8 mouse cellular contexts compared by ENCODE assay signal in genomic region chr7:132656075-132656474, GRCm38 (mm10). TPM values are rescaled to one million over a fixed set of nuclear protein-coding genes. Genes with fewer than 3 reads are reported as not detected.
A peak's percentile ranks its signal among the peaks of the same experiment; 100 is the strongest.
DNase-seq lines count a peak whose midpoint lies in the region; ATAC-seq lines count a peak whose summit lies in the region.

No protein-coding gene starts in this region.

- peak overlapping the region; percentile 80 for H3K27ac ChIP-seq in embryonic facial prominence, embryonic 10.5 days (replicated peaks)
- H3K27ac ChIP-seq in midbrain, embryonic 11.5 days (ENCODE audit: low read depth, low read length): no peak overlapping the region

- peak; percentile 67 for ATAC-seq in midbrain, embryonic 11.5 days (ENCODE audit: low FRiP score)

- intact Hi-C loops in left cerebral cortex, postnatal 4 days (cut with DNase I): loop anchor here (1.0 to 10.0 kb wide), 2 partner anchors 155 to 349 kb away; no protein-coding TSS in a partner anchor

- WGBS in embryonic facial prominence, embryonic 10.5 days: 15% methylated on average over 9 of the region's 9 CpGs
- WGBS in midbrain, embryonic 11.5 days: 13% methylated on average over 9 of the region's 9 CpGs

- no peaks in the 10 kb centered on the region for H3K36me3 ChIP-seq in embryonic facial prominence, embryonic 10.5 days (replicated peaks)
- H3K36me3 ChIP-seq in midbrain, embryonic 11.5 days (ENCODE audit: control insufficient read depth, insufficient read depth, low read length): no peaks in the 10 kb centered on the region

- no peaks in the 10 kb centered on the region for H3K9me3 ChIP-seq in embryonic facial prominence, embryonic 10.5 days
- H3K9me3 ChIP-seq in midbrain, embryonic 11.5 days (ENCODE audit: control insufficient read depth, low read length): no peaks in the 10 kb centered on the region

- H3K9ac ChIP-seq in midbrain, embryonic 11.5 days (ENCODE audit: low read length): no peak overlapping the region

- H3K4me1 ChIP-seq in embryonic facial prominence, embryonic 10.5 days: peaks cover 59% of the 10 kb centered on the region
- H3K4me1 ChIP-seq in midbrain, embryonic 11.5 days (ENCODE audit: control insufficient read depth, insufficient read depth, low read length): peaks cover 12% of the 10 kb centered on the region

- DNase-seq in adrenal gland, postnatal 14 days: peak; percentile 94
- DNase-seq in embryonic facial prominence, embryonic 10.5 days (ENCODE audit: low spot score): peak; percentile 93
- DNase-seq in heart, adult 11 months: peak; percentile 98
- DNase-seq in kidney, adult 11 months: peak; percentile 82
- DNase-seq in left cerebral cortex, postnatal 4 days: peak; percentile 94
- peak; percentile 98 for DNase-seq in midbrain, embryonic 11.5 days (ENCODE audit: low spot score, missing footprints)
- DNase-seq in right cerebral cortex, postnatal 4 days: peak; percentile 95
- peak; percentile 78 for DNase-seq in yolk sac, embryonic 10.5 days (ENCODE audit: low spot score)

- H3K4me3 ChIP-seq in embryonic facial prominence, embryonic 10.5 days: 0 out of 2 replicates have a peak overlapping the region, but pooled peaks have one; percentile 18
- H3K4me3 ChIP-seq in midbrain, embryonic 11.5 days (ENCODE audit: low read depth, low read length): no peak overlapping the region

- H3K27me3 ChIP-seq in embryonic facial prominence, embryonic 10.5 days (replicated peaks; ENCODE audit: low read depth, poor library complexity, severe bottlenecking): peaks cover 12% of the 10 kb centered on the region; the same call in 1 of the 2 replicates
- H3K27me3 ChIP-seq in midbrain, embryonic 11.5 days (ENCODE audit: control insufficient read depth, insufficient read depth, low read length): no peaks in the 10 kb centered on the region

- no peak overlapping the region for H3K4me2 ChIP-seq in midbrain, embryonic 11.5 days

RNA-seq across cellular contexts. Expression of gene Lhpp, which starts 45.6 kb away (rescaled TPM):
- total RNA-seq in adrenal gland, postnatal 14 days (2021): 18.1 and 18.6 TPM in 2 replicates
- 15.5 TPM in 2 replicates for polyA plus RNA-seq in embryonic facial prominence, embryonic 10.5 days (2016; fragmentation: Nextera tagmentation; extraction: Ambion mirVana)
- total RNA-seq in left cerebral cortex, postnatal 4 days (2021): 10 to 100 TPM; 34.6 TPM
- 18.3 and 20.8 TPM in 2 replicates for polyA plus RNA-seq in midbrain, embryonic 11.5 days (2014; fragmentation: Nextera tagmentation; extraction: Ambion mirVana)

RNA-seq across cellular contexts. Expression of gene Nkx1-2, which starts 56.6 kb away (rescaled TPM):
- total RNA-seq in adrenal gland, postnatal 14 days (2021): not detected in 2 replicates
- 0.15 and 0.19 TPM in 2 replicates for polyA plus RNA-seq in embryonic facial prominence, embryonic 10.5 days (2016; fragmentation: Nextera tagmentation; extraction: Ambion mirVana)
- not detected for total RNA-seq in left cerebral cortex, postnatal 4 days (2021)
- polyA plus RNA-seq in midbrain, embryonic 11.5 days (2014; fragmentation: Nextera tagmentation; extraction: Ambion mirVana): 4.4 and 4.5 TPM in 2 replicates
